Mouse (Mus musculus): Measurements from ENCODE around the gene Gstm5.

GRCm38 (mm10) chr3:107873335-107874251 is 22.0 kb upstream of the Gstm5 start:
- TF ChIP-seq HCFC1 (IDR thresholded peaks at IDR 0.05; ENCODE audit: borderline replicate concordance, insufficient read depth, low read length) (no peak), CHD2 (IDR thresholded peaks at IDR 0.05; ENCODE audit: low read depth, low read length) (no peak), MAFK (IDR thresholded peaks at IDR 0.05; ENCODE audit: insufficient read depth, low read depth, low read length) (no peak)

Measured in ES-E14 (cell line).